Mouse (Mus musculus): Measurements from ENCODE around the gene Artn.
A peak's percentile ranks its signal among the peaks of the same experiment; 100 is the strongest.

GRCm38 (mm10) chr4:117926545-117927482, 2.7 kb downstream of the Artn start:
- peak; percentile 49; the same call in 1 of the 2 replicates for TF ChIP-seq CTCF (IDR thresholded peaks at IDR 0.05; ENCODE audit: borderline replicate concordance, insufficient read depth, low read depth, low read length)
- TF ChIP-seq POLR2A (IDR thresholded peaks at IDR 0.05; ENCODE audit: borderline replicate concordance, insufficient read depth, low read length) = no peak
